Mouse (Mus musculus): Measurements from ENCODE around the gene Megf8.
"Not testable (repeated sequence)": the region's sequence is repeated elsewhere in the genome, so short reads cannot be mapped to it uniquely, and the experiment has no call there.

Gene Megf8

GRCm38 (mm10) chr7:25297454-25298325 lies 19.3 kb upstream of the Megf8 start, which contains the start of gene Pafah1b3:
Pafah1b3 (minus strand) TSS chr7:25297986.
- peak; percentile 93 for DNase-seq (ENCODE audit: inconsistent ontology term)

- peak; percentile 57 for DNase-seq (ENCODE audit: inconsistent ontology term)
These were observed 15.9 kb upstream of the Megf8 start, which contains the start of gene Prr19 for GRCm38 (mm10) chr7:25301063-25301462. Prr19 (plus strand) TSS chr7:25301411.

GRCm38 (mm10) chr7:25303003-25303684 lies 13.8 kb upstream of the Megf8 start:
- no peak for DNase-seq (ENCODE audit: inconsistent ontology term)

- DNase-seq (ENCODE audit: inconsistent ontology term) = no peak
These were observed 13.3 kb upstream of the Megf8 start for GRCm38 (mm10) chr7:25303685-25304006.

GRCm38 (mm10) chr7:25305481-25305880 lies 11.5 kb upstream of the Megf8 start:
- DNase-seq (ENCODE audit: inconsistent ontology term) = no peak

- DNase-seq (ENCODE audit: inconsistent ontology term) = peak; percentile 72
These were observed 10.9 kb upstream of the Megf8 start, which contains the start of gene Tmem145 for GRCm38 (mm10) chr7:25305956-25306613. Tmem145 (plus strand) TSS chr7:25306106.

- DNase-seq (ENCODE audit: inconsistent ontology term) = no peak
These were observed 10.4 kb upstream of the Megf8 start for GRCm38 (mm10) chr7:25306614-25306996.

- DNase-seq (ENCODE audit: inconsistent ontology term) = no peak
These were observed 8.2 kb upstream of the Megf8 start for GRCm38 (mm10) chr7:25308702-25309318.

DNA sequence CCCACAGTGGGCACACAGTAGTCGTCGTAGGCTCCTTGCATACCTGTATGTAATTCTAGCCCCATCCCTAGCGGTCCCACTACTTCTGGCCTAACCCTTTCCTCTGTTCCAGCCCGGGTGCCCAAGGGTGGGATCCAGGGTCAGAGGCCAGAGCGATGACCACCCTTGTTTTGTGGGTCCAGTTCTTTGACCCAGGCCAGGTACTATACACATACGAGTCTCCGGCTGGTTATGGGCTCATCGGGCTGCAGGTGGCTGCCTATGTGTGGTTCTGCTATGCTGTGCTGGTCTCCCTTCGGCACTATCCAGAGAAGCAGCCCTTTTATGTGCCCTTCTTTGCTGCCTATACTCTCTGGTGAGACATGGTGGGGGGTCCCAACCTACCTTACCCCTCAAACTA lies 7.5 kb upstream of the Megf8 start:
- DNase-seq (ENCODE audit: inconsistent ontology term) = no peak

- no peak for DNase-seq (ENCODE audit: inconsistent ontology term)
These were observed 5.8 kb upstream of the Megf8 start for GRCm38 (mm10) chr7:25311193-25311592.

GRCm38 (mm10) chr7:25313325-25313724 lies 3.6 kb upstream of the Megf8 start:
- DNase-seq (ENCODE audit: inconsistent ontology term) = no peak

GRCm38 (mm10) chr7:25314606-25315305 lies 2.2 kb upstream of the Megf8 start:
- no peak for DNase-seq (ENCODE audit: inconsistent ontology term)

DNA sequence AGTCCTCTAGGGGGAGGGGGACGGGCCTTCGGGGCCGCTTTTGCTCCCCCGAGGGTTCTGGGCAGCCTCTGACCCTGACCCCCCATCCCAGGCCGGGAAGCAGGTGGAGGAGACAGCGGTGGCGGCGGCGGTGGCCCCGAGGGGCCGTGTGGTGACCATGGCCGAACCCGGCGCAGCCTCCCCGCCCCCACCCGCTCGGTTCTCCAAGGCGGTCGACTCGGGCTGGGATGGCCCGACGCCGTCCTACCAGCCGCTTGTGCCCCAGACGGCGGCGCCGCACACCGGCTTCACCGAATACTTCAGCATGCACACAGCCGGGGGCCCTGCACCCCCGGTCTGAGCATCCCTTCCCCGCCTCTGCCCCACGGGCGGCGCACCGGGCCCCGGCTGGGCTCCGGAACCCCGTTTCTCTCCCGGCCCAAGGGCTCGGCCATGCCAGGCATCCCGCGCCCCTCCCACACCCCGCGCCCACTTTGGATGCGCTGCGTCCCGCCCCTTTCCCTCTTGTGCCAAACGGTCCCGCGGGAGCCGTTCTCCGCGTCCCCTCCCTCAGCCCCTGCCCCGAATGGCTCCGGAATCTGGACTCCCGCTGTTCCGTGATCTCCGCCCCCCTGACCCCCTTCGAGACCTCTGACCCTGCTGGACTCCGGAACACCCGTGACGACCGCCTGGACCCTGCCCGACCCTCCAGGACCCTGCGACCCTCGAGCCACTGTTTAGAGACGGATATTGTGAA lies 1.5 kb upstream of the Megf8 start:
- DNase-seq (ENCODE audit: inconsistent ontology term) = peak; percentile 40

DNA sequence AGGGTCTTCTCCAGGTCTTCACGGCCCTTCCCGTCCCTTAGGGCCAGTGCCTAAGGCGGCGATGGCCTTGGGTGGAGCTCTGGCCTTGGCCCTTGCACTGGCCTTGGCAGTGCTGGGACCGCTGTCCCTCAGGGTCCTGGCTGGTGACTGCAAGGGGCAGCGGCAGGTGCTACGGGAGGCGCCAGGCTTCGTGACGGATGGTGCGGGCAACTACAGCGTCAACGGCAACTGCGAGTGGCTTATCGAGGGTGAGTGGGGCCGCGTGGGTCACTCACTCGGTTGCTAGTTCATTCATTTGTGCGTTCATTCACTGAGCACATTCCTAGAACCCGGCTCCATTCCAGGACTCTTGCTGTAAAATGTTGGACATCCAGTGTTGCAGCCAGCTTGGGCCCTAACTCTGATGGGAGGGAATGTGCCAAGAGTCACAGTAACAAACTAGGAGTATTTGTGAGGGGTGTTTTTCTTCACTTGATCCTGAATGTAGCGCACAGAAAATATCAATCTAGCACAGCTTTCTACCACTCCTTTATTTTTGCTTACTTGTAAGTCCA lies 559 bp downstream of the Megf8 start:
- DNase-seq (ENCODE audit: inconsistent ontology term) = peak; percentile 49

- DNase-seq (ENCODE audit: inconsistent ontology term) = peak; percentile 43
These were observed 5.1 kb downstream of the Megf8 start for GRCm38 (mm10) chr7:25322058-25322484.

DNA sequence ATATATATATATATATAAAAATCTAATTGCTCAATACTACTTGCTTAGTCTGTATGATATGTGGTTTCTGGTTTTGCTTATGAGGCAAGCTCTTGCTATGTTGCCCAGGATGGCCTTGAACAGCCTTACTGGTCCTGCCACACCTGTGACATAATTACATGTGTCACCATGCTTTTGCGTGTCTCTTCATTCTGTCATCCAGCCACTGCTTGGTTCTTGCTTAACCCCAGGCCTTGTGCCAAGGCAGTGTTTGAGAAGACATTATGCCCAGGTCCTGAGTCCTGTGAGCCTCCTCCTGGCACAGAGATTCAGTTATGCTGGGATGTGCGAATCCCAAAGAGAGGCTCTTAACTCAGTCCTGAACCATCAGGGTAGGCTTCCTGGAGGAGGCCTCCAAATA lies 6.3 kb downstream of the Megf8 start:
- DNase-seq (ENCODE audit: inconsistent ontology term) = no peak

DNA sequence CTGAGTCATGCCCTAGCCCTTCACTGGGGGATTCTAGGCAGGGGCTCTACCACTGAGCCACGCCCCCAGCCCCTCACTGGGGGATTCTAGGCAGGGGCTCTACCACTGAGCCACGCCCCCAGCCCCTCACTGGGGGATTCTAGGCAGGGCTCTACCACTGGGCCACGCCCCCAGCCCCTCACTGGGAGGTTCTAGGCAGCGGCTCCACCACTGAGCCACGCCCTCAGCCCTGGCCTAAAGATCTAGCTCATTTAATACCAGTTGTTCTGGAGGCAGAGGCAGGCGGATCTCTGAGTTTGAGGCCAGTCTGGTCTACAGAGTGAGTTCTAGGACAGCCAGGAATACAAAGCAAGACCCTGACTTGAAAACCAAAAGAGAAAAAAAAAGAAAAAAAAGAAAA lies 8.5 kb downstream of the Megf8 start:
- DNase-seq (ENCODE audit: inconsistent ontology term) = not testable (repeated sequence)

- no peak for DNase-seq (ENCODE audit: inconsistent ontology term)
These were observed 9.3 kb downstream of the Megf8 start for GRCm38 (mm10) chr7:25326233-25326632.

DNA sequence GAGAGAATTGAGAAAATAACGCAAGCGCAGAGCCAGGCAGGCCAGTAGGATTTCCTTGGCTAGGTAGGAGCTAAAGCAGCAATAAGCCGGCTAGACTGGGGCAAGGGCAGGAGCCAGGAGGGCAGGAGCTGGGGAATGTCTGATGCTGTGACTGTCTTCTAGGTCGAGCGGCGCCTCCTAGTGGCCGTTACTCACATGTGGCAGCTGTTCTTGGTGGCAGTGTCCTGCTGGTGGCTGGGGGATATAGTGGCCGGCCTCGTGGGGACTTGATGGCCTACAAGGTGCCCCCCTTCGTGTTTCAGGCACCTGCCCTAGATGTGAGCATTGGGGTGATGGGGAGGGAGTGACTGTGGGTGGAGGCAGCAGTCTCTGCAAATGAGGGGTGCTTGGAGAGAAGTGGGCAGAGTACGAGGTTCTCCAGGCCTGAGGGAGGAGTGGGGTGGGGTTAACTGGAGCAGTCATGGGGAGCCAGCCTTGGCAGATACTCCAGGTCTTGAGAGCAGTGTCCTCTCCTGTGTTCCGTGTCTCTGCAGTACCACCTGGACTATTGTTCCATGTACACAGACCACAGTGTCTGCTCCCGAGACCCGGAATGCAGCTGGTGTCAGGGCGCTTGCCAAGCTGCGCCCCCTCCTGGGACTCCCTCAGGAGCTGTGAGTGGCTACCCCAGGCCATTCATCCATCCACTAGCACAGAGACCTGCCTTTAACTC lies 16.8 kb downstream of the Megf8 start:
- DNase-seq (ENCODE audit: inconsistent ontology term) = peak; percentile 73

DNA sequence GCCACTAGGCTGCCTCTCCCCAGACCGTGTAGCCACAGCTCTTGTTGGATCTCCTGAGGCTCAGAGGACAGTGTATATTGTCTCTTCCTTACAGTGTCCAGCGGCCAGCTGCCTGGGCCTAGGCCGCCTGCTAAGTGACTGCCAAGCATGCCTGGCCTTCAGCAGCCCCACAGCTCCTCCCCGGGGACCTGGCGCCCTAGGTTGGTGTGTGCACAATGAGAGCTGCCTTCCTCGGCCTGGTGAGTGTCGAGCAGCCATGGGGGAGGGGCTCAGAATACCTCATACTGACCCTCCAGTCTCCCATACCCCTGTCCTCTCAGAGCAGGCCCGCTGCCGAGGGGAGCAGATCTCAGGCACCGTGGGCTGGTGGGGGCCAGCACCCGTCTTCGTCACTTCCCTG lies 17.5 kb downstream of the Megf8 start:
- no peak for DNase-seq (ENCODE audit: inconsistent ontology term)
